Mouse (Mus musculus) liver, adult 2 months (tissue): Measurements from ENCODE around the gene Wdr46. TPM values are rescaled to one million over a fixed set of nuclear protein-coding genes. Genes with fewer than 3 reads are reported as not detected.
A peak's percentile ranks its signal among the peaks of the same experiment; 100 is the strongest.

Experiments
- DNase-seq: peaks from one replicate; pipeline ENCODE4 v3.0.0-alpha.2; 2011; ENCODE audit warnings: low read depth, low spot score; ENCODE audit errors: extremely low read depth
- H3K27ac ChIP-seq: fragments of 200-500 bp; replicated peaks from 2 replicates; pipeline ENCODE4 v1.5.1; 2012; ENCODE audit warnings: low read depth, mild to moderate bottlenecking, control low read depth, inconsistent platforms, low read length; ENCODE audit not compliant: insufficient read depth
- H3K27me3 ChIP-seq: fragments of 200-500 bp; 2 replicates; pipeline ENCODE4 v1.6.1; 2012; ENCODE audit warnings: mild to moderate bottlenecking, moderate library complexity, low read length, inconsistent platforms; ENCODE audit not compliant: control insufficient read depth, insufficient read depth
- H3K36me3 ChIP-seq: fragments of 200-500 bp; 2 replicates; pipeline ENCODE4 v1.6.1; 2012; ENCODE audit warnings: low read length, inconsistent platforms; ENCODE audit not compliant: control insufficient read depth, insufficient read depth
- H3K4me1 ChIP-seq: fragments of 200-500 bp; 2 replicates; pipeline ENCODE4 v1.6.1; 2011; ENCODE audit warnings: low read length; ENCODE audit not compliant: control insufficient read depth, insufficient read depth
- H3K4me3 ChIP-seq: fragments of 200-500 bp; 2 replicates; pipeline ENCODE4 v1.5.1; 2011; ENCODE audit warnings: low read depth, mild to moderate bottlenecking, control low read depth, low read length, moderate library complexity; ENCODE audit not compliant: insufficient read depth
- H3K79me2 ChIP-seq: fragments of 200-500 bp; 2 replicates; pipeline ENCODE4 v1.6.1; 2012; ENCODE audit warnings: inconsistent platforms, mild to moderate bottlenecking, low read length, moderate library complexity; ENCODE audit not compliant: control insufficient read depth, insufficient read depth
- H3K9ac ChIP-seq: fragments of 200-500 bp; 2 replicates; pipeline ENCODE4 v1.6.1; 2012; ENCODE audit warnings: low read depth, mild to moderate bottlenecking, control low read depth, inconsistent platforms, low read length
- CTCF ChIP-seq: fragments of 200-500 bp; IDR thresholded peaks from 2 replicates; pipeline ENCODE4 v1.5.1; 2011; ENCODE audit warnings: low read depth, low read length, control low read depth
- POLR2A ChIP-seq: fragments of 200-500 bp; IDR thresholded peaks from 2 replicates; pipeline ENCODE4 v1.6.1; 2011; ENCODE audit warnings: low read length, control low read depth; ENCODE audit not compliant: insufficient read depth; ENCODE audit errors: extremely low read depth
- WGBS: fragments of 180-500 bp; shearing (Covaris S2); methylation state at CpG from one replicate; pipeline ENCODE4 v1.1.7; 2018; 5-methylcytosine and 5-hydroxymethylcytosine counted together
- polyA plus RNA-seq: library from polyadenylated mRNA; depleted of rRNA; stranded (reverse); fragments of >200 nt; gene quantifications from 2 replicates; pipeline ENCODE4 v1.2.3, GENCODE M21; 2012
- total RNA-seq: library from RNA; depleted of rRNA; stranded (reverse); fragments of >200 nt; gene quantifications from 2 replicates; pipeline ENCODE4 v1.2.3, GENCODE M21; 2014

Gene Wdr46
- total and polyA plus RNA-seq, 2 experiments, result 9.3 to 16.4 TPM

DNA sequence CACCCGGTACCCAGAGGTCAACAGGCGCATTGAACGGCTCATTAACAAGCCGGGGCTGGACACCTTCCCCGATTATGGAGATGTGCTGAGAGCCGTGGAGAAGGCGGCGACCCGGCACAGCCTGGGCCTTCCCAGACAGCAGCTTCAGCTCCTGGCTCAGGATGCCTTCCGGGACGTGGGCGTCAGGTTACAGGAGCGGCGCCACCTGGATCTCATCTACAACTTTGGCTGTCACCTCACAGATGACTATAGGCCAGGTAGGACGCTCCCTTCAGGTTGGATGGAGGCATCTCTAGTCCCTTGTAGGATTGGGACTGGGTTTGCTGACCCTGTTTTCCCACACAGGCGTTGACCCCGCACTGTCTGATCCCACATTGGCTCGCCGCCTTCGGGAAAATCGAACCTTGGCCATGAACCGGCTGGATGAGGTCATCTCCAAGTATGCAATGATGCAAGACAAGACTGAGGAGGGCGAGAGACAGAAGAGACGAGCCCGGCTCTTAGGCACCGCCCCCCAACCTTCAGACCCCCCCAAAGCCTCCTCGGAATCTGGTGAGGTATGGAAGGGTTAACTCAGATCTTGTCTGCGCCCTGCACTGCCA is 28.5 kb upstream of the Wdr46 start:
- H3K79me2 ChIP-seq, result peaks cover 23% of the 10 kb centered on the region
- no peak overlapping the region for H3K9ac ChIP-seq
- WGBS, result 77% methylated on average over 28 of the region's 28 CpGs
- H3K4me3 ChIP-seq, result no peak overlapping the region
- peaks cover 23% of the 10 kb centered on the region; the same call in 1 of the 2 replicates for H3K36me3 ChIP-seq
- H3K27me3 ChIP-seq, result no peaks in the 10 kb centered on the region
- TF ChIP-seq POLR2A (no peak), CTCF (no peak)
- H3K4me1 ChIP-seq, result peaks cover 9% of the 10 kb centered on the region
- H3K27ac ChIP-seq, result no peak overlapping the region
- no peak for DNase-seq

DNA sequence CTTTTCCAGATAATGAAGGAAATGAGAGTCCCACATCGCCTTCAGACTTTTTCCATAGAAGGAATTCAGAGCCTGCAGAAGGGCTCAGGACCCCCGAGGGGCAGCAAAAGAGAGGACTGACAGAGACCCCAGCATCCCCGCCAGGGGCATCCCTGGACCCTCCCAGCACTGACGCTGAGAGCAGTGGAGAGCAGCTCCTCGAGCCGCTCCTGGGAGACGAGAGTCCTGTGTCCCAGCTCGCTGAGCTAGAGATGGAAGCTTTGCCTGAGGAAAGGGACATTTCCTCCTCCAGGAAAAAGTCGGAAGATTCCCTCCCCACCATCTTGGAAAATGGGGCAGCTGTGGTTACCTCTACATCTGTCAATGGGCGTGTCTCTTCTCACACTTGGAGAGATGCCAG is 27.2 kb upstream of the Wdr46 start:
- H3K36me3 ChIP-seq, result peaks cover 23% of the 10 kb centered on the region; the same call in 1 of the 2 replicates
- H3K27me3 ChIP-seq, result no peaks in the 10 kb centered on the region
- H3K4me1 ChIP-seq, result peaks cover 10% of the 10 kb centered on the region
- no peak overlapping the region for H3K9ac ChIP-seq
- DNase-seq, result no peak
- H3K4me3 ChIP-seq, result no peak overlapping the region
- TF ChIP-seq CTCF, result no peak
- TF ChIP-seq POLR2A, result no peak
- H3K79me2 ChIP-seq, result peaks cover 23% of the 10 kb centered on the region
- no peak overlapping the region for H3K27ac ChIP-seq
- WGBS, result 88% methylated on average over 10 of the region's 10 CpGs

DNA sequence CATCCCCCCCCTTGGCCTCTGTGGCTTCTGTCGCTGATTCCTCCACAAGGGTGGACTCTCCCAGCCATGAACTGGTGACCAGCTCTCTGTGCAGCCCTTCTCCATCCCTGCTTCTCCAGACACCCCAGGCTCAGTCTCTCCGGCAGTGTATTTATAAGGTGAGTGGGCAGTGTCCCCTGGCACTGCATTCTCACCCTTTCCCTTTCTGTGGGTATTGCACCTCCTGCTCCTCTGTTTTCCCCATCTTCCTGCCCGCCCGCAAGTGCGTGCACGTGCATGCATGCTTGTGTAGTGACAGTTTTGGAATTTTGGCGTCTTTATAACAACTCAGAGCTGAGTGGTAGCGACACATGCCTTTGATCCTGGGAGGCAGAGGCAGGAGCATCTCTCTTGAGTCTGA is 26.6 kb upstream of the Wdr46 start:
- Histone ChIP-seq H3K27me3 (no peaks in the 10 kb centered on the region), H3K36me3 (peaks cover 23% of the 10 kb centered on the region; the same call in 1 of the 2 replicates), H3K4me1 (peaks cover 14% of the 10 kb centered on the region), H3K9ac (no peak overlapping the region), H3K4me3 (no peak overlapping the region), H3K79me2 (peaks cover 23% of the 10 kb centered on the region), H3K27ac (no peak overlapping the region)
- WGBS, result 95% methylated on average over 8 of the region's 8 CpGs
- DNase-seq, result no peak
- TF ChIP-seq CTCF (no peak), POLR2A (no peak)

DNA sequence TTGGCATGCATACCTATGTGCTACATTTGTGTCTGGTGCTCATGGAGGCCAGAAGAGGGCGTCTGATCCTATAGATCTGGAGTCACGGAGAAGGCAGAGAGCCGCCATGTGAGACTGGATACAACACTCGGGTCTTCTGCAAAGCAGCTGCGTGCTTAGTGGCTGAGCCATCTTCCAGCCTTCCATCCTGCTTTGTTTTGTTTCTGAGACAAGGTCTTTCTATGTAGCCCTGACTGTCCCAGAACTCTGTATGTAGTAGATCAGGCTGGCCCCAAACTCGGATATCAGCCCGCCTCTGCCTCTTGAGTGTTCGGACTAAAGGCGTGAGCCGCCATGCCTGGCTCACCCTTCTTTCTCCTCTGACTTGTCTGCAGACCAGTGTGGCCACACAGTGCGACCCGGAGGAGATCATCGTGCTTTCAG is 25.5 kb upstream of the Wdr46 start:
- peaks cover 15% of the 10 kb centered on the region for H3K4me1 ChIP-seq
- peaks cover 23% of the 10 kb centered on the region; the same call in 1 of the 2 replicates for H3K36me3 ChIP-seq
- TF ChIP-seq POLR2A, result no peak
- TF ChIP-seq CTCF, result no peak
- H3K79me2 ChIP-seq, result peaks cover 23% of the 10 kb centered on the region
- H3K4me3 ChIP-seq, result no peak overlapping the region
- no peak for DNase-seq
- no peak overlapping the region for H3K9ac ChIP-seq
- no peaks in the 10 kb centered on the region for H3K27me3 ChIP-seq
- 83% methylated on average over 13 of the region's 13 CpGs for WGBS
- no peak overlapping the region for H3K27ac ChIP-seq

DNA sequence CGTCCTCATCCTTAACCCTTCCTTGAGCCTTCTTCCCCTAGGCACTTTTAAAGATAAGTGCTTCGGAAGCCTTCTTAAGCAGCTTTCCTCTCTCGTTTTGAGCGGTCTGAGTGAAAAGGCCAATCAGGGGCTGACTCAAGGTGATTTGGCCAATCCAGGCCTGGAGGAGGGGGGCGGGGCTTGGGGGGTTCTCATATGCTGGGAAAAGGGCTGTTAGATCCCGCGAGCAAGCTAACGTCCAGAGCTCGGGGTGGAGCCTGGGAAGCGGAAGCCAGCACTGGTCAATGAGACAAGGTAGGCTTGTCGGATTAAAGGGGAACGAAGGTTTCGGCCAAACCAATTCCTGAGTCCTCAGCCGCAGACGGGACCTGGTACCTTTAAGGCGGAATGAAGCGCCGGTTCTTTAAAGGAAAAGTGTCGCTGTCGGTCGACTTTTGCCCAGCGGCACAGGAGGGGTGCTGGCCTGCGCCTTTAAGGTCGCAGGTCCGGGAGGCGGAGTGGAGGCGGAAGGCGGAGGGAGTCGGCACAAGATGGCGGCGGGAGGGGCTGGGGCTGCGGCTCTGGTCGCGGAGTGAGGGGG is 24.7 kb upstream of the Wdr46 start, which contains the start of the genes Tapbp and Zbtb22:
Gene Tapbp, plus strand, starts transcription at position 229 of the 580 bp plus-strand sequence.
Gene Zbtb22, plus strand, starts transcription at position 234 of the 580 bp plus-strand sequence.
- H3K9ac ChIP-seq, result peak within 1 kb of the TSS; percentile 62
- H3K79me2 ChIP-seq, result peaks cover 19% of the 10 kb centered on the region
- WGBS, result under 1% methylated on average over 33 of the region's 34 CpGs
- peaks cover 11% of the 10 kb centered on the region for H3K4me1 ChIP-seq
- peak; percentile 98 for DNase-seq
- H3K36me3 ChIP-seq, result peaks cover 23% of the 10 kb centered on the region; the same call in 1 of the 2 replicates
- TF ChIP-seq CTCF (no peak), POLR2A (0 out of 2 replicates have a peak, but pooled peaks have one; percentile 9)
- H3K27me3 ChIP-seq, result no peaks in the 10 kb centered on the region
- H3K4me3 ChIP-seq, result peak within 1 kb of the TSS; percentile 53
- peak within 1 kb of the TSS; percentile 22; the same call in 1 of the 2 replicates for H3K27ac ChIP-seq
